Mouse (Mus musculus) lung, embryonic 16.5 days (tissue): Measurements from ENCODE around the gene Emilin1. TPM values are rescaled to one million over a fixed set of nuclear protein-coding genes. Genes with fewer than 3 reads are reported as not detected.
A peak's percentile ranks its signal among the peaks of the same experiment; 100 is the strongest.

ENCODE experiments used
- ATAC-seq: fragments of 200-750 bp; cut with Nextera tagmentation; 2 replicates; pipeline ENCODE4 v1.8.0; 2017; ENCODE audit warnings: low read depth, mild to moderate bottlenecking, moderate library complexity
- H3K27ac ChIP-seq: fragments of 300-500 bp; sonication (generic); 2 replicates; pipeline ENCODE4 v1.5.1; 2014; ENCODE audit warnings: mild to moderate bottlenecking, control low read depth, low read length
- H3K27me3 ChIP-seq: fragments of 300-500 bp; sonication (generic); 2 replicates; pipeline ENCODE4 v1.6.1; 2014; ENCODE audit warnings: low read depth, low read length, mixed read lengths; ENCODE audit not compliant: control insufficient read depth, insufficient read depth
- H3K36me3 ChIP-seq: fragments of 300-500 bp; sonication (generic); 2 replicates; pipeline ENCODE4 v1.6.1; 2014; ENCODE audit warnings: low read length; ENCODE audit not compliant: control insufficient read depth, insufficient read depth
- H3K4me1 ChIP-seq: fragments of 300-500 bp; sonication (generic); replicated peaks from 2 replicates; pipeline ENCODE4 v1.6.1; 2014; ENCODE audit warnings: low read length, mixed read lengths; ENCODE audit not compliant: control insufficient read depth, insufficient read depth
- H3K4me2 ChIP-seq: fragments of 300-500 bp; sonication (generic); 2 replicates; pipeline ENCODE4 v1.6.1; 2014; ENCODE audit warnings: low read depth, low read length, control low read depth
- H3K4me3 ChIP-seq: fragments of 300-500 bp; sonication (generic); 2 replicates; pipeline ENCODE4 v1.5.1; 2014; ENCODE audit warnings: mild to moderate bottlenecking, low read length, control low read depth
- H3K9ac ChIP-seq: fragments of 300-500 bp; sonication (generic); 2 replicates; pipeline ENCODE4 v1.6.1; 2014; ENCODE audit warnings: low read length, control low read depth
- H3K9me3 ChIP-seq: fragments of 300-500 bp; sonication (generic); 2 replicates; pipeline ENCODE4 v1.6.1; 2016; ENCODE audit warnings: low read length; ENCODE audit not compliant: control insufficient read depth
- WGBS: fragments of 180-500 bp; shearing (Covaris S2); extraction: QIAGEN DNeasy Blood & Tissue Kit; methylation state at CpG from one replicate; pipeline ENCODE4 v1.1.7; 2014; 5-methylcytosine and 5-hydroxymethylcytosine counted together
- polyA plus RNA-seq: library from polyadenylated mRNA; unstranded; fragments of >200 nt; fragmentation: Nextera tagmentation; extraction: Ambion mirVana; gene quantifications from 2 replicates; pipeline ENCODE4 v1.2.1, GENCODE M21; 2015

Gene Emilin1
- polyA plus RNA-seq, 1 experiment from 2014 or later: 212 TPM

DNA sequence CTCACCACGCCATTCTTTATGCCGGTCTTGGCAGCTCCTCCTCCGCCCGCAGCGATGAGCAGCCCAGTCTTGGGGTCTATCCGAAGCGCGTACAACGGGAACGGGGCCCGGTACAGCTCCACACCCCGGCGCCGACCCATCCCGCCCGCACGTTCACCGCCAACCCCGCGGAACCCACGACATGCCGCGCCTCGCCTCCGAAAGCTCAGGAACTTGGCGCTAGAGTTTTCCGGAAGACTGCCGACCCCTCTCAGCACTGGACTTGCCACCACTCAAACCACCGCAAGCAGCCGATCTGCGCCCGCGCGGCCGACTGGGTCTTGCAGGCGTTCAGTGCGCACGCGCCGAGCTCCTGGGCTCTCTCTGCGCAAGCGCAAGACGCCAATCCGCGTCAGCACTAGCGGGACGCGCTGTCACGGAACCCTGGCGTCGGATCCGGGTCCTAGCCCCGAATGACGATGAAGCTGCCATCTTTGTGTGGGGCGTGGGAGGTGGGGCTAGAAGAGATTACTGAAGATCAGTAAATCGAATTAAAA is 46.8 kb downstream of the Emilin1 start, which contains the start of gene Preb:
Gene Preb (minus strand): TSS at position 396 of the 536 bp plus-strand sequence.
- Histone ChIP-seq H3K4me2 (peak within 1 kb of the TSS; percentile 81), H3K9me3 (no peaks in the 10 kb centered on the region), H3K36me3 (peaks cover 16% of the 10 kb centered on the region), H3K9ac (peak within 1 kb of the TSS; percentile 81), H3K4me3 (peak within 1 kb of the TSS; percentile 69), H3K27me3 (no peaks in the 10 kb centered on the region), H3K27ac (peak within 1 kb of the TSS; percentile 85), H3K4me1 (peaks cover 15% of the 10 kb centered on the region)
- under 1% methylated on average over 56 of the region's 56 CpGs for WGBS
- peak; percentile 97 for ATAC-seq

- H3K9me3 ChIP-seq: no peaks in the 10 kb centered on the region
- H3K4me1 ChIP-seq: peaks cover 15% of the 10 kb centered on the region
- WGBS: 79% methylated on average over 2 of the region's 2 CpGs
- no peak for ATAC-seq
- H3K4me3 ChIP-seq: no peak overlapping the region; the same call in 1 of the 2 replicates
- H3K9ac ChIP-seq: no peak overlapping the region
- H3K4me2 ChIP-seq: peak overlapping the region; percentile 62
- H3K27ac ChIP-seq: no peak overlapping the region; the same call in 1 of the 2 replicates
- peaks cover 12% of the 10 kb centered on the region for H3K36me3 ChIP-seq
- H3K27me3 ChIP-seq: no peaks in the 10 kb centered on the region
Measured at GRCm38 (mm10) chr5:30960814-30961213, 47.6 kb downstream of the Emilin1 start.

DNA sequence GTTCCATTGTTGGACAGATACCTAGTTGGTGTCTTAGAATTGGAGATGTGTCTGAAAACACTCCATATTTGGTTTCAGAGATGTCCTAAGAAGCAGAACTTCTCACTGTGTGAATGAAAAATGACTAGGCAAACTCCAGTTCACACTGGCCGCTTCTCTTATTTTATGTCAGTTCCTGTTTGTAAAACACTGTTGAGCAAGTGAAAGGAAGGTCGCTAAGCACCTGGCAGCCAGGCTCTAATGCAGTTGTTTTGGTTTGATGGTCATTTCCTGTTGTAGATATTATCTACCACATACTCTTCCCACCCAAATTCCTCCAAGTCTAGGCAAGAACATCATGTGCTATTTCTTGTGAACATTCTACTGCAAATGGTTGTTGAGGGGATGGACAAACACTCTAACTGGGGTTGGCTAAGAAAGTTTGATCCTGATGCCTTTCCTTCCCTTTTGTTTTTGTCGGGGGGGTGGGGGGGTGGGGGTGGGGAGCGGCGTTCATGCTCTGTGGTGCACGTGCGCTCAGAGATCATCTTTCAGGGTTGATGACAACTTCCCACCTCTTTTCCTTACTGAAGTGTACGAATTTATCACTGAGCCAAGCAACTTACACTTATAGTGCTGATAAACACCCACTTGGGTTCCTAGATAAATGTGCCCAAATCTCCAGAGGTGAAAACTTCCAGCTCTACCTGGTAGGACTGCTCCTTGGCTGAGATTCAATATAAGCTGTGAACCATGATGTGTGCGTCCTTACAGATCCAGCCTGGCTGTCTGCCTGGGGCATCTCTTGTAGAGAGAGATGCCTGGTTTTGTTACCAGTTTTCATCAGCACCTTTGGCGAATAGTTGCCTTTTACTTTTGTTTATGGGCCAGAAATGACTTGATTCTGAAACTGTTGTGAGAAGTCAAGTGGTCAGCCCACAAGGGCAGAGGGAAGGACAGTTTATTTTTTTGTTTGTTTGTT is 48.6 kb downstream of the Emilin1 start:
- Histone ChIP-seq H3K36me3 (peaks cover 10% of the 10 kb centered on the region), H3K27me3 (no peaks in the 10 kb centered on the region), H3K9me3 (no peaks in the 10 kb centered on the region), H3K27ac (no peak overlapping the region), H3K9ac (no peak overlapping the region), H3K4me2 (no peak overlapping the region), H3K4me1 (peaks cover 15% of the 10 kb centered on the region), H3K4me3 (no peak overlapping the region)
- 50% methylated on average over 10 of the region's 10 CpGs for WGBS
- no peak for ATAC-seq

DNA sequence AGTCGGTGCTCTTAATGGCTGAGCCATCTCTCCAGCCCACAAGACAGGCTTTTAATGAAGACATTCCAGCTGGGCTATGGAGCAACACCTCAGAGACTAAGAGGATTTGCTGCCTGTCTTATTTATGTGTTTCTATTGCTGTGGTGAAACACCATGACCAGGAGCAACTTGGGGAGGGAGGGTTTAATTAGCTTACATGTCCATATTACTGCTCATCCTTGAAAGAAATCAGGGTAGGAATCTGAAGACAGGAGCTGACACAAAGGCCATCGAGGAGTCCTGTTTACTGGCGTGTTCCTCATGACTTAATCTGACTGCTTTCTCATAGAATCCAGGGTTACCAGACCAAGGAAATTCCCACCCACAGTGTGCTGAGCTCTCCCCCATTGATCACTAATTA is 50.7 kb downstream of the Emilin1 start:
- Histone ChIP-seq H3K36me3 (no peaks in the 10 kb centered on the region), H3K4me1 (peaks cover 5% of the 10 kb centered on the region), H3K9me3 (no peaks in the 10 kb centered on the region), H3K9ac (no peak overlapping the region), H3K4me2 (no peak overlapping the region), H3K27ac (no peak overlapping the region), H3K27me3 (no peaks in the 10 kb centered on the region), H3K4me3 (no peak overlapping the region)
- ATAC-seq: no peak
- WGBS: 70% methylated on average over 3 of the region's 3 CpGs

- 87% methylated on average over 4 of the region's 4 CpGs for WGBS
- no peak for ATAC-seq
- Histone ChIP-seq H3K27me3 (no peaks in the 10 kb centered on the region), H3K9me3 (no peaks in the 10 kb centered on the region), H3K36me3 (no peaks in the 10 kb centered on the region), H3K4me2 (no peak overlapping the region), H3K27ac (no peak overlapping the region), H3K4me1 (no peaks in the 10 kb centered on the region; the same call in 1 of the 2 replicates), H3K9ac (no peak overlapping the region), H3K4me3 (no peak overlapping the region)
Measured at GRCm38 (mm10) chr5:30966189-30966588, 53.0 kb downstream of the Emilin1 start.

- no peaks in the 10 kb centered on the region for H3K9me3 ChIP-seq
- no peak within 1 kb of the TSS for H3K4me2 ChIP-seq
- WGBS: 58% methylated on average over 8 of the region's 8 CpGs
- H3K4me3 ChIP-seq: no peak within 1 kb of the TSS
- H3K27ac ChIP-seq: no peak within 1 kb of the TSS
- H3K4me1 ChIP-seq: no peaks in the 10 kb centered on the region; the same call in 1 of the 2 replicates
- H3K27me3 ChIP-seq: no peaks in the 10 kb centered on the region
- ATAC-seq: peak; percentile 54; the same call in 1 of the 2 replicates
- H3K9ac ChIP-seq: no peak within 1 kb of the TSS
- H3K36me3 ChIP-seq: no peaks in the 10 kb centered on the region
Measured at GRCm38 (mm10) chr5:30968416-30968815, 55.2 kb downstream of the Emilin1 start, which contains the start of gene Tcf23. TSS of gene Tcf23 (plus strand) at chr5:30968662.

DNA sequence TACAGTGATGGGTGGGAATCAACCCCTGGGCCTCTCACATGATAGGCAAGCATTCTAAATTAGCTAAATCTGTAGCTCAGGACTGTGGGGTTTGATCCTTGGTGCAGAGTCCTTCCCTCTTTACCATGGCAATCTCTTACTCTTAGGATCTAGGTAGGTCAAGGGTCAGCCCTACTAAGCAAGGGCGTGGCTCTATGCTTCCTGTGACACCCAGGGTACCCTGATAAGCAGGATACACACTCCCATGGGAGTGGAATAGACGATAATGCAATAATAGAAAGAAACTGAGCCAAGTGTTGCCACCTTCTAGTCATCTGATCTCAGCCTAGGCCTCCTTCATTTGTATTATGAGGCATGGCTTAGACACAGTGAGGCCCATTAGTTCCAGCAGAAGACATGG is 56.2 kb downstream of the Emilin1 start:
- Histone ChIP-seq H3K4me1 (no peaks in the 10 kb centered on the region; the same call in 1 of the 2 replicates), H3K4me3 (no peak overlapping the region), H3K9me3 (no peaks in the 10 kb centered on the region), H3K9ac (no peak overlapping the region), H3K27me3 (no peaks in the 10 kb centered on the region), H3K27ac (no peak overlapping the region), H3K36me3 (no peaks in the 10 kb centered on the region), H3K4me2 (no peak overlapping the region)
- 69% methylated on average over 2 of the region's 2 CpGs for WGBS
- no peak for ATAC-seq
